Mouse (Mus musculus) ovary, adult 18-20 months (tissue): ENCODE results near the gene Bcas3.
A peak's percentile ranks its signal among the peaks of the same experiment; 100 is the strongest.

Experiments used
- DNase-seq: peaks from one replicate; pipeline ENCODE4 v3.0.0; 2022; ENCODE audit warnings: low spot score, mixed read lengths

Bcas3 gene

GRCm38 (mm10) chr11:85667741-85668140 is 314.8 kb downstream of the Bcas3 start:
- DNase-seq = no peak

- no peak for DNase-seq
Observed at GRCm38 (mm10) chr11:85672881-85673475, 320.0 kb downstream of the Bcas3 start.

GRCm38 (mm10) chr11:85675244-85675643 is 322.3 kb downstream of the Bcas3 start:
- peak; percentile 11 for DNase-seq

GRCm38 (mm10) chr11:85676357-85677004 is 323.5 kb downstream of the Bcas3 start:
- DNase-seq = peak; percentile 18

GRCm38 (mm10) chr11:85678666-85679065 is 325.7 kb downstream of the Bcas3 start:
- DNase-seq = no peak

- no peak for DNase-seq
Observed at GRCm38 (mm10) chr11:85681580-85682419, 328.8 kb downstream of the Bcas3 start.

- DNase-seq = no peak
Observed at GRCm38 (mm10) chr11:85684981-85685380, 332.0 kb downstream of the Bcas3 start.

GRCm38 (mm10) chr11:85687816-85688439 is 335.0 kb downstream of the Bcas3 start:
- no peak for DNase-seq

- no peak for DNase-seq
Observed at GRCm38 (mm10) chr11:85688440-85688838, 335.5 kb downstream of the Bcas3 start.

GRCm38 (mm10) chr11:85689226-85689625 is 336.3 kb downstream of the Bcas3 start:
- DNase-seq = no peak

GRCm38 (mm10) chr11:85691285-85691684 is 338.3 kb downstream of the Bcas3 start:
- DNase-seq = no peak

- DNase-seq = no peak
Observed at GRCm38 (mm10) chr11:85695614-85696263, 342.8 kb downstream of the Bcas3 start.

GRCm38 (mm10) chr11:85696491-85697398 is 343.8 kb downstream of the Bcas3 start:
- DNase-seq = no peak

GRCm38 (mm10) chr11:85697468-85697867 is 344.5 kb downstream of the Bcas3 start:
- DNase-seq = no peak

- DNase-seq = no peak
Observed at GRCm38 (mm10) chr11:85698242-85698641, 345.3 kb downstream of the Bcas3 start.

GRCm38 (mm10) chr11:85704062-85704748 is 351.2 kb downstream of the Bcas3 start:
- no peak for DNase-seq

GRCm38 (mm10) chr11:85706630-85707029 is 353.7 kb downstream of the Bcas3 start:
- no peak for DNase-seq

- DNase-seq = no peak
Observed at GRCm38 (mm10) chr11:85707496-85707895, 354.5 kb downstream of the Bcas3 start.

GRCm38 (mm10) chr11:85709147-85709546 is 356.2 kb downstream of the Bcas3 start:
- DNase-seq = no peak

- DNase-seq = no peak
Observed at GRCm38 (mm10) chr11:85710155-85710554, 357.2 kb downstream of the Bcas3 start.
